Mouse (Mus musculus) 416B (cell line): ENCODE results near the gene Rere.
"Not testable (repeated sequence)": the region's sequence is repeated elsewhere in the genome, so short reads cannot be mapped to it uniquely, and the experiment has no call there.

Experiments used
- DNase-seq: peaks from one replicate; pipeline ENCODE4 v3.0.0; 2011; ENCODE audit warnings: low read depth

Rere gene

DNA sequence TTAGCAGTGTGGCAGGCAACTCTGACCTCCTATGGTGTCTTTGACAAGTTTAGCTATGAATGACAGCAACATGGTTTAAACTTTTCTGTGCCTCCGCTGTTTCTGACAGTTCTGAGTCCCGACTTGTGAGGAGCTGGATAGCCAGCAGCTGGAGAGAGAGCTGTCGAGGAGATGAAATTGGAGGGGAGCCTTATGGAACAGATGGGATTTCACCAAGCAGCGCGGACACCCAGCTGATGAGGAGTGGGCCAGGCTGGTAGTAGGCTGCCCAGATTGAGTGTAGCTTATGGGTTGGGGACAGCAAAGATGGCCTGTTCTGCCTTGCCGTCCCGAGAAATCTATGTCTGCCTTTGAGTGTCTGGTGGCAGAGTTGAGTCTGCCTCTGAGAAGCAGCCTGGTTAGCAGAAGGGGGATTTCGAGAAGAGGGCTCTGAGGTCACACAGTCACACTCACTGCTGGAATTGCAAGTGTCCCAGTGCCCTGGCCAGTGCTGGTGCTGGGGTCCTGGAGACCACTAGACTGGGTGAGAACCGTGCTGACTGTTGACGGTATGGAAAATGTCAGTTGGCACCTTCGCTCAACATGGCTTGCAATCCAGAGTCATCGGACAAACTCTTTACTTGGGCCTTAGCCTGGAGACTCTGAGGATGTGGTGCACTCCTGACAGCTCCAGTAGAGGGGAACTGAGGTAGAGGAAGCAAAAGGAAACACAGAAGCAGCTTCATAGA is 268.7 kb downstream of the Rere start:
- no peak for DNase-seq

DNA sequence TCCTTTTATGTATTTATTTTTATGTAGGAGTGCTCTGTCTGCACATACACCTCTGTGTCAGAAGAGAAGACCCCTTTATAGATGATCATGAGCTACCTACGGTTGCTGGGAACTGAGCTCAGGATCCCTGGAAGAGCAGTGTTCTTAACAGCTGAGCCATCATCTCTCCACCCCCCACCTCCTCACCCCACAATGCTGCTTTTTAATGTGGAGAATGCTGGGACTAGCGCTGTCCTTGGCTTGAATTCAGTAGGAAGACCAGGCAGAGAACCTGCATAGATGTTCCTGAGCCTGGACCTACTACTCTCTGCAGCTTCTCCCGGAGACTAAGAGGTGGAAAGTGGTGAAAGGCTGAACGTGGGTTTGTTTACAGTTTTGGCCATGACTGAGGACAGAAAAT is 269.9 kb downstream of the Rere start:
- no peak for DNase-seq

DNA sequence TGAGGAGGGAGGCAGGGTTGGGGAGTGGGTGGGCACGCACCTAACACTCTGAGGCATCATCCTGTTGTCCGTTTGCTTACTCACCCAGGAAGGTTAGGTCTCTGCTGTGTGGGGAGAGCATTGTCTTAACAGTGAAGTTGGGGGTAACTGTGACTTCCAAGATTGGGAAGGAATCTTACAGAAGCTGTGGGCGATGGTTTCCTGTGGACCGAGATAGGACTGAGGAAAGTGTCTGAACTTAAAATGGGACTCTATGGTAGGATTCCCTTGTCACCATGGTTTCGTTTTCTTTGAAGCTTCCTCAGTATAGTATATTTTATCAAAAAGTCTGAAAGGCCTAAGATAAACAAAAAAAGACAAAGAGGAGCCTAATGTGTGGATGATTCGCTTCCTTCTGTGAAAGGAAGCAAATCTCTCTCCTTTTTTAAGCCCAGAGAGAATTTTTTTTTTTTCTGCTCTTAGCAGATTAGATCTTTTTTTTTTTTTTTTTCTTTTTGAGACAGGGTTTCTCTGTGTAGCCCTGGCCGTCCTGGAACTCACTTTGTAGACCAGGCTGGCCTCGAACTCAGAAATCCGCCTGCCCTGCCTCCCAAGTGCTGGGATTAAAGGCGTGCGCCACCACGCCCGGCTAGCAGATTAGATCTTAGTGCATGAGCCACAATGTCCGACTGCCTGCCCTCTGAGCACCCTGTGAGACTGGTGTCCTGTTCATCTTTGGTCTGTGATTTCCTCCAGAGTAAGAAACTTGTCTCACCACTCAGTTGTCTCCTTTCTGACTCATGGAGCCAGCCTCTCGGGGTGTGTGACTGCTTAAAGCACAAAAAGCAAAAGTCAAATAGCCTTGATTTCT is 271.5 kb downstream of the Rere start:
- peak; percentile 77 for DNase-seq

DNA sequence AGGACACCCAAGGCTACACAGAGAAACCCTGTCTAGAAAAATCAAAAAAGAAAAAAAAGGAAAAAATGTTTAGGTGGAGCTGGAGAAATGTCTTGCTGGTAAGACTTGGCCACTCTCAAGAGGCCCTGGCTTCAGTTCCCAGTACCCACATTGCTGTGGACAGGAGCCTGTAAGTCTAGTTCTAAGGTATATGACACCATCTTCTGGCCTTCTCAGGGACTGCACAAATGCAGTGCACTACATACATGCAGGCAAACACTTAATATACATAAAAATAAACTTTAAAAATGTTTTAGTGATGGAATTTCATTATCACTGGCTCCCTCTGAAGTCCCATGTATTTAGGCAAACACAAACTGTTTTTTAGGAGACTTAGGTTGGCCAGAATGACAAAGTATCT is 274.3 kb downstream of the Rere start:
- peak; percentile 66 for DNase-seq

DNA sequence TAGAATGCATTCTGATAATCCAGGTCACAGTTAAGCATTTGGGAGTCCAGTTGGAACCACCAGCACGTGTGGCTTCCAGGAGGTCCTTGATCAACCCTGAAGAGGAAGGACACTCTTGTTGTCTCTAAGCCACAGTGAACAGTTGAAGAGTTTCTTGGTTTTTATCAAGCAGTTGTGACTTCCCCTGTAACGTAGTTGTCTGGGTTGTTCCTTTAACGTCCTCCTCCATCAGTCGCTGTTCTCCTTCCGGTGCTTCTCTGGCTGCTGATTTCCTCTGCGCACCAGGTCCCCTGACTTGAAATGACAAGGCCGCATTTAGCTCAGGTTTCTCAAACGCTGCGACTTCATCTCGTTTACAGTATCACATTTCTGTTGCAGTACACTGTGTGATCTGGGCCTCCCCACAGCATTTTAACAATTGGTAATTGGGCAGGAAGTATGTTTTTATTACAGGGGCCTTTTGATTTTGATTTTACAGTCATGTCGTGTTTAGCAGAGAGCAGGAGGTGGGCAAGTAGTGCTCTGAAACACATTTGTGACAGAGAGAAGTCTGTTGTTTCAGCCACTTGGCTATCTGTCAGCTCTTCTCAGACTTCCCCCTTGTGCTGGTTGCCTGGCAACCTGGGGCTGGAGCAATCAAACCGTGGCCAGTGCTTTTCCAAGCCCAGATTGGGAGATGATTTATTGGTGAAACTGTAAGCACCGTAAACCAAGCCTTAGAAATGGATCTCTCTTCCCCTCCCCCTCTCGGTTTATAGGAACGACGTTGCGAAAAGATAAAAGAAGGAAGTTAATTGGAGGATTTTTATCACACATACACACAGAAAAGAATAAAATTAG is 275.2 kb downstream of the Rere start:
- DNase-seq = peak; percentile 93

DNA sequence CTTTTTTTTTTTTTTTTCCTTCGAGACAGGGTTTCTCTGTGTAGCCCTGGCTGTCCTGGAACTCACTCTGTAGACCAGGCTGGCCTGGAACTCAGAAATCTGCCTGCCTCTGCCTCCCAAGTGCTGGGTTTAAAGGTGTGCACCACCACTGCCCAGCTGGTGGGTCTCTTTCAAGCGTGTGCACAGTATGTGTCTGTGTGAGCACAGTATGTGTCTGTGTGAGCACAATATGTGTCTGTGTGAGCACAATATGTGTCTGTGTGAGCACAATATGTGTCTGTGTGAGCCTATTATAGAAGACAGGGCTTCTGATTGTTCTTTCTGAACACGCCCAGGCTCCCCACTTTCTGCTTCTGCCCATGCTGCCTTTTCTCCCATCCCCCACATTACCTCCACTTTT is 275.8 kb downstream of the Rere start:
- not testable (repeated sequence) for DNase-seq

DNA sequence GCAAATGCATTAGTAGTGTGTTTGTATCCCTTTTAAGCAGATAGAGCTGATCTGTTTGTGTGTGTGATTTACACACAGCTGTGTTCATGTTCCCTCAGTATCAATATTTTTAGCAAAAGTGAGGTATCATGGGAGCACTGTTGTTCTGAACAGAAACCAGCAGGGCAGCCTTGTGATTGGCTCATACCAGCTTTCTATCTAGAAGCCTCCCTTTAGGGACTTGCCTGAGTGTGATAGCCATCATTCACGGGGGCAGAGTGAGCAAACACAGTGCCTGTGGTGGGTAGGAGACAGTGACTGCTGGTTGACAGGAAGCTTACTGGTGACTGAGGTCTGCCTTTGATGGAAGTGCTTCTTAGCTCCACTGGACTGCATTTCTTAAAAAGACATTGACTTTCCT is 276.5 kb downstream of the Rere start:
- peak; percentile 77 for DNase-seq

DNA sequence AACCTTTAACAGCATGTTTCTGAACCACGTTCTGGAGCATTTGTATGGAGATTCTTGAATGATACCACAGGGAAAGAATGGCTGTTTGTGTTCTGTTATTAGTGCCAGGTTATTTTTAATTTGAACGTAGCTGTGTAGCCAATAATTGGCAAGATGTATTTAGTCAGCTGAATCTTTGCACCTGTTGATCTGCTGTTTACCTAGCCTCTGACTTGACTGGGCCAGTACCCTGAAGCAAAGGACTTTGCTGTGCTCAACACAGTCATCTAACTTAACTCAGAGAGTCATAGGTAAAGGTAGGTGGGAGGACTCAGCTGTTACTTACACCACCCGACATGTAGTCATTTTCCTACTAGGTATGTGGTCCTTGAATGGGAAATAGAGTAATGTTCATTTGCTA is 278.1 kb downstream of the Rere start:
- no peak for DNase-seq

DNA sequence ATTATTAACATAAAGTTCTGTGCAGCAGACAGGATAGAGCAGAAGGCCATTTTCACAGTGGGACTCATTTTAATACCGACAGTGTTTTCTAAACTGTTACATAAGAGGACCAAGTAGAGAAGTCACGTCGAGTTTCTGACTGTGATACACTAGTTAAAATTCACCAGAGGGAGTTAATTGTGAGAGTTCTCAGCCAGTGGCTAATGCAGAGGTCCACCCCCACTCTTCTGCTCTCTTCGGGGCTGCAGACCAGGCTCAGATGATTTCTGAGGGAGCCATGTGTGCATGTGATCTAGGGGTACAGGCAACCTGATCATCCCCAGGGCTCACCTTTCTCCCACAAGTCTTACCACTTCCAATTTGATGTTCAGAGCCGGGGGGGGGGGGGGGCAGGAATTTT is 281.8 kb downstream of the Rere start:
- DNase-seq = no peak

DNA sequence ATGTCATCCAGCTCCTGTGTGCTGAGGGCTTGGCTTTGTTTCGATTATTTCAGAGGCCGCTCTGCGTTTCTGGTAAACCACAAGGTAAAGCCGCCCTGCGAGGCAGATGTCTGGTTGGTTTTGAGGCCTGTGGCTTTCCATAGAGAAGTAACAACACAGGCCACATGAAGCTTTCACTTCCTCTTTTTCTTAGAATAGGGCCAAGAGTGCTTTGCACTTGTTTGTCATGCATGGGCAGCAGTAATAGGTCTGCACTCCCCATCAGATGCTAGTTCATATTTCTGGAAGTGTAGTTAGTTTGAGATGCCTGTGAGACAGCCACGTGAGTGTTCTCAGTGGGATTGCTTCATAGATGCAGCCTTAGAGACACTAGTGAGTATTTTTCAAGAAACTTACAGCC is 284.7 kb downstream of the Rere start:
- DNase-seq = peak; percentile 98

DNA sequence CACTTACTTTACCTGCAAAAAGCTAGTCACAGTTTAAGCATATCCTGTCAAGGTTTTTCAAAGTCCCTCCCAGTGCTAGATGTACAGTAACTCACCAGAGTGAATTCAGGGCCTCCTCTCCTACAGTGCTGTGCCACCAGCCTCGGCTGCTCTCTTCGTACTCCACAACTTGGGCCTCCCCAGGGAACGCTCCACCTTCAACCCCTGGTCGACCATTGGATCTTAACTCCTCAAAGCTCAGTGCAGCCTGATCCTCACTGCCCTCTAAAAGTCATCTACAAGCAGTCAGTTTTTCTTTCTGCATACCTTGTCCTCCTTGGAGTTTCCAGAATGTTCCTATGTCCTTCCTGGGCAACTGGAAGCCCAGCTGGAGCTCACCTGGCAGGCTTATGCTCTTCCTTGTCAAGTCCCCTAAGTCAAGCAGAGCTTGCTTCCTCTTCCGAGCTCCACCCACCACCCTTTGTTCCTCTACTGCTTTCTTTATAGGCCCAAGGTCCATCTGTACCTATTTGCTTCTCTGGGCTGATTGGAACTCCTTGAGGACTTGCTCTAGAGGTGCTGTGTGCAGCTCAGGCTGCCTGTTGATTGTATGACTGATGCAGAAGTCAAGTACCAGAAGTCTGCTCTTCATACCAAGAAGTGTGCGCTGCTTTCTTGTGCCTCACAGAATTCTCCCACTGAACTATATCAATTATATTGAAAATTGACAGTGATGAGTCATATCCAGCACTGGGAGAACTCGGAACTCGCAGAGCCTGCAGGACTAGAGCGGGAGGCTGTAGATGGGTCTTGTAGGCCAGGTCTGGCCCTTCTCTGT is 287.1 kb downstream of the Rere start:
- peak; percentile 60 for DNase-seq

DNA sequence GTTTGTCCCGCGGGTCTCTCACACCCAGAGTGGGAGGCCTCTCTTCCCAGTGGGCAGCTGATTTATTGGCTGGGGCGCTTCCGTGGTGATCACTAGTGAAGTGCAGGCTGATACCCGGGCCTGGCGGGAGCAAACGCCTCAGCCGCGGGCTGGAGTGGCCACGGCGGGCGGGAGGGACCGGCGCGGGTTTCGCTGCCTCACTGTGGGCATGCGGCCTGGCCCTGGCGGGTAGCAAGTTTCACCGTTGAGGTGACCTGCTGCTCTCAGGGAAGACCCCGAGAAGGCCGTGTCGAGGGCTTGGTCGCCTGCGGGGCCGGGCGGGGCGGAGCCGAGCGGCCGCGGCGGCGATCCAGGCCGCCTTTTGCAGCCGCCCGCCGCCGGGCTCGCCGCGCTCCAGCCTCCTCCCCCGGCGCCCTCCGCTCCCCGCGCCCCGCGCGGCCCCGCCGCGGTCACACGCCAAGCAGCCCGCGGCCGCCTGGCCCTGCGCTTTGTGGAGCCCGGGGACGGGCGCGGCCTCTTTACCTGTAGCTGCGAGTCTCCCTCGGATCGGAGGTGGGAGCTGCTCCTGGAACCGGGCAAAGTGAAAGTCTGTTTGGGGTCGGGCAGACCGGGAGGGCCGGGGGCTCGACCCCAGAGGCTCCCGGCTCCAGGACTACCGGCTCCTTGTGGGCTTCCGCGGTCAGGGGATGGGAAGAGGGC is 287.8 kb downstream of the Rere start:
- DNase-seq = peak; percentile 54

DNA sequence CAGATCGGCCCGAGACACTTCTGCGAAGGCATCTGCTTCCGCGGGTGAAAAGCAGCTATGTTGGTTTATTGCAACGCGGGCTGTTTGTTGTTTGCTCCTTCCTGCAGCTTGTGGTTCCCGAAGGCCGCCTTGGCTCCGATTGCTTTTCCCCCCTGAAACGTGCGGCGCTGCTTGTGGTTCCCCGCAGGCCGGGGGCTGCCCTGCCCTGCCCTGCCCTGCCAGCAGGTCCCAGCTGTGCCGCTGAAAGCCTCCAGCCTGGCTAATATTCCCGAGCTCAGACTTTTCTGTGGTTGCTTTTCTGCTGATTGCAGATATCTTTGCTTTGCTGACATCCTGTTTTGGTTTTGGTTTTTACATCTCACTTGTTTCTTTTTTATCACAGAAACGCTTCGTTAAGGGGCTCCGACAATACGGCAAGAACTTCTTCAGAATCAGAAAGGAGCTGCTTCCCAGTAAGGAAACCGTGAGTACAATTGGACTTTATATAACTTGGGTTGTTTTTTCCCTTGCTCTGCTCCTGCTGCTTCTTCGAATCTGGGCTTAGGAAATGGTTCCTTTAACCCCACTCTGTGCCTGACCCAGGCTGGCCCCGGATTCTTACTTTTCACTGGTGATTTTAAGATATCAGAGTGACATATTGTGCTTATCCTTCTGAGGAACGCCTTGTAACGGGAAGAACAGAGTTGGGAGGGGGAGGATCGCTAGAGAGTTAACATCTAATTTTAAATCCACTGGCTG is 288.6 kb downstream of the Rere start:
- peak; percentile 92 for DNase-seq

DNA sequence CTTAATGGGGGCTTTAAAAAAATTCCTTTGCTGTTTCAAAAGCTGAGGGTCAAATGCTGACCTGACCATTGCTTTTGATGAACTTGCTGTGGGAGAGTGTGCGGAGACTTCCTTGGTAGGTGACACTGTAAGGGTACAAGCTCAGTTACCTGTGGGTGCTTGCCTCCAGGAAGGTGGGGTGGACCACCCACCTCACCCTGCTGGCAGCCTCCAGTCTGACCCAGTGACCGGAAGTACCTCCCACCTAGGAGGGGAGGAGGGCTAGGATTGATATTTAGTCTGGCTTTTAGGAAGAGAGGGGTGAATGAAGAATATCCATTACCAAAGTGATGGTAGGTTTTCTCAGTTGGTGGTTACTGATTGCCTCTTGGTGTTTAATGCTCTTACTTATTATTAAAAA is 289.3 kb downstream of the Rere start:
- no peak for DNase-seq

DNA sequence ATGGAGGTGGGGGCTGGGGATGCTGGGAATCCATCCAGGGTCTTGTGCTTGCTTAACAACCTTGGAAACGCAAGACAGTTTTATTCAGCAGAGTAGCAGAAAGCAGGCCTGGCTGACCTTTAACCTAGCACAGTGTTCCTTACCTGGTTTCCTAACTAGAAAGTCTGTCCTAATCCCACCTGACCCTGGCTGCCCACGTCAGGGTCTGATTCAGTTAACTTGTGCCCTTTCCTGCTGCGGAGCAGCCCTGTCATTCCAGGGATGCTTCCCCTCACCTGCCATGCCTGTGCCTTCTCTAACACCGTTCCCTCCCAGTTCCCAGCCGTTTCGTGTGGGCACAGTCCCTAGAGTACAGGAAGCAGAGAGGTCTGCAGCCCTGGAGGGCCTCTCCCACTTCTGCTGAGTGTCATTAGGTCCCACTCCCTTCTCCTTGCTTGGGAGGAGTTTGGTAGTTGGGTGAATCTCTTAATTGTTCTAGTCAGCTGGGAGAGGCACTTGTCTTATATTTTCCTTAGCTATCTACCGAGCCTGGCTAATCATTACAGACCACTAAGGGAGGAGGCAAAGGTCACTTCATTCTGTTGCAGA is 290.8 kb downstream of the Rere start:
- no peak for DNase-seq

DNA sequence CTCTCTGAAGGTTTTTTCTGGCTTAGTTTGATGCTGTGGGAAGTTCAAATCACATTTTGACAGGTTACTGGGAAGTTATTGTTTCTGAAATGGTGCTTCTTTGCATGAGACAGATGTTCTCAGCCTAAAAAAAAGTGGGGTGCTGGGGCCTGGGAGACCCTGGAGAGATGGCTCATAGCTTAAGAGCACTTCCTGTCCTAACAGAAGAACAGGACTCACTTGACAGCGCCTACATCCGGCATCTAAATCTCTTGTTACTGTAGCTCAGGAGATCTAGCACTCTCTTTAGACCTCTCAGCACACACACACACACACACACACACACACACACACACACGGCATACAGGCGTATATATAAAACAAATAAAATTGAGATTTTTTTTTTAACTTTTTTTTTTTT is 291.5 kb downstream of the Rere start:
- no peak for DNase-seq

DNA sequence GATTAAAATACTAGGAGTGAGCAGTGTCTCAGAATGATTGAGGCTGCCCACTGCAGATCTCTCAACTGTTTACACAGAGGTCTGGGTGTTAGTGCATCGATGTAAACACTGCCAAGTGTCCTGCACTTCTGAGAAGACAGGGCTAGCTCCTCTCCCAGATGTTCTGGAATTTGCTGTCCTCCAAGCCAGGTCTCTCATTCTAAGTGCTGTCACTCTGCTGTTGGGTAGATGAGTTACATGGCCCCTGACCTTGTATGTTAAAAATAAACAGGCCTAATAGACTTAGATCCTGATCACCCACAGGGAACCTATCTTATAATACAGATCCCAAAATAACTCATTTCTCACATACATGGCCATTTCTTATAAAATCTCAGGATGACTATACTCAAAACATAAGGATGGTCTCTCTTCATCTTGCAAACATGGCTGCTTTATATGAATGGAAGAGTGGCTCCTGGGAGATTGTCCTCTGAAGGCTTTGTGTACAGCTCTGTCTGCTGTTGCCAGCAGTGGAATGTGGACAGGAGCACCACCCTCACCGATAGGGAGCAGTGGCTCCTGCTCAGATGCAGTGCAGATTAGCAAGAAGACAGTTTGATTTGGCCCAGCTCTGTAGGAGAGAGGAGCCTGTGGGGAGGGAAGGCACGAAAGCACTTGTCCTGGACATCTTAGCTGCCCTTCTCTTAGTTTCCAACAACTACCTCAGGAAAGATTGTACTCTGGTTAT is 294.1 kb downstream of the Rere start:
- no peak for DNase-seq

DNA sequence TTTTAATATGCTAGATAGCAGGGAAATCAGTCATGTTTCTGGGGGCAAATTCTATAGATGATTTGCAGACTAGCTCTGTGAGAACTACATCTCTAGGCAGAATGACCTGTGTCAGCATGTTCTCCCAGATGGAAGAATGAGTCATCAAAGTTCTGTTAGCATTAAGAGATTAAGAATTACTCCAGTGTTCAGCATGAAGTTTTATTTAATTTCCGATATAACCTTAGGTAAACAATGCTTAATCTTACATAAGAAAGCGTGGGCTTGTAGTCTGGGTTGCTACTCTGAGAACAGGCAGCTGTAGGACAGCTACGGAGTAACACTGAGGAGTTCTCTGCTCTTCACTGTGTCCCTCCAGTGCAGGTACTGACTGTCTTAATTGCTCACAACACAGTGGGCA is 294.9 kb downstream of the Rere start:
- DNase-seq = no peak

DNA sequence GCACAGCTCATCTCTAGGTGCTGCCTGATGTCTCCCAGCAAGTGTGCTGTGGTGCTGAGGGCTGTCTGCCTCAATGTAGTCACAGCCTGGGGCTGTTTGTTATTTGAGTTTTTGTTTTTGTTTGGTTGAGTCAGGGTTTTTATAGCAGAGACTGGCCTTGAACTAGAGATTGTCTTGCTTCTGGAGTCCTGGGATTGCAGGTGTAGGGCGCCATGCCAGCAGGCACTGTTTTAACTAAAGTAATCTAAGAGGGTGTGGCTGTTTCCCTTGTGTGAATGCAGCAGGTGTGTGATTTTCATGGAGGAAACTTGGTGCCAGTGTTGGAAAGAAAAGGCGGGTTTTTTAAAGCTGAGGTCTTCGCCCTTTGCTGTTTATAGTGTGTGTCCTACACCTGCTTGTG is 296.6 kb downstream of the Rere start:
- DNase-seq = no peak
